20 mouse cellular contexts compared by ENCODE assay signal in genomic region chr9:41166886-41167285, GRCm38 (mm10). TPM values are rescaled to one million over a fixed set of nuclear protein-coding genes. Genes with fewer than 3 reads are reported as not detected.
A peak's percentile ranks its signal among the peaks of the same experiment; 100 is the strongest.
DNase-seq lines count a peak whose midpoint lies in the region; ATAC-seq and TF ChIP-seq lines count a peak whose summit lies in the region.
"Had no signal": no experiment of that assay in that cellular context is flagged by ENCODE, and none has a peak within 500 bp of the region (broad histone marks: within the 10 kb centered on the region; RNA-seq: fewer than 3 reads in every experiment).

No protein-coding gene starts in this region.

- H3K9me3 ChIP-seq in liver, postnatal 0 days (ENCODE audit: low read length) = no peaks in the 10 kb centered on the region
- no peaks in the 10 kb centered on the region for H3K9me3 ChIP-seq in lung, postnatal 0 days (ENCODE audit: low read length)
- H3K9me3 ChIP-seq: embryonic facial prominence, embryonic 12.5 days; neural tube, embryonic 13.5 days had no signal

- intact Hi-C loops in left cerebral cortex, postnatal 4 days (cut with DNase I) = no loop called here

- peaks cover 9% of the 10 kb centered on the region for H3K4me1 ChIP-seq in liver, postnatal 0 days (ENCODE audit: insufficient read depth)
- H3K4me1 ChIP-seq in lung, postnatal 0 days (ENCODE audit: insufficient read depth, low read depth, low read length) = no peaks in the 10 kb centered on the region; the same call in 1 of the 2 replicates
- H3K4me1 ChIP-seq: embryonic facial prominence, embryonic 12.5 days; neural tube, embryonic 13.5 days had no signal

- peak; percentile 40; the same call in 1 of the 2 replicates for ATAC-seq in liver, postnatal 0 days
- no peak for ATAC-seq in lung, postnatal 0 days
- ATAC-seq: intestine, embryonic 16.5 days had no signal

- H3K27me3 ChIP-seq in liver, postnatal 0 days (ENCODE audit: insufficient read depth, low read length) = no peaks in the 10 kb centered on the region
- H3K27me3 ChIP-seq in lung, postnatal 0 days (replicated peaks; ENCODE audit: insufficient read depth, low read length) = no peaks in the 10 kb centered on the region
- H3K27me3 ChIP-seq: embryonic facial prominence, embryonic 12.5 days; neural tube, embryonic 13.5 days had no signal

- no peak overlapping the region for H3K4me2 ChIP-seq in liver, postnatal 0 days (ENCODE audit: low read depth, low read length)
- H3K4me2 ChIP-seq in lung, postnatal 0 days (replicated peaks; ENCODE audit: low read depth, low read length) = no peak overlapping the region
- H3K4me2 ChIP-seq: embryonic facial prominence, embryonic 12.5 days; heart, embryonic 11.5 days; neural tube, embryonic 13.5 days had no signal

- H3K36me3 ChIP-seq in liver, postnatal 0 days (replicated peaks; ENCODE audit: insufficient read depth, low read length) = no peaks in the 10 kb centered on the region
- H3K36me3 ChIP-seq in lung, postnatal 0 days (ENCODE audit: insufficient read depth, low read length) = no peaks in the 10 kb centered on the region
- H3K36me3 ChIP-seq: embryonic facial prominence, embryonic 12.5 days; neural tube, embryonic 13.5 days had no signal

- 30% methylated on average over 10 of the region's 10 CpGs for WGBS in liver, postnatal 0 days (ENCODE audit: insufficient replicate concordance)
- WGBS in lung, postnatal 0 days = 41% methylated on average over 10 of the region's 10 CpGs

- no peak overlapping the region for H3K9ac ChIP-seq in liver, postnatal 0 days (replicated peaks)
- H3K9ac ChIP-seq in lung, postnatal 0 days (replicated peaks; ENCODE audit: low read depth) = no peak overlapping the region
- H3K9ac ChIP-seq: embryonic facial prominence, embryonic 12.5 days; neural tube, embryonic 13.5 days had no signal

- DNase-seq in embryo, embryonic 10 days (ENCODE audit: low spot score) = peak; percentile 34
- DNase-seq in embryo, embryonic 9.5 days (ENCODE audit: extremely low spot score) = no peak
- DNase-seq in R1 (ENCODE audit: low read depth, low spot score) (peak; percentile 10), MN1 (ENCODE audit: low spot score) (no peak)
- DNase-seq in induced T-regulatory cell, adult 2 months (ENCODE audit: low read depth) = peak; percentile 62
- DNase-seq in liver, postnatal 0 days = no peak
- DNase-seq in lung, postnatal 0 days (ENCODE audit: low spot score) = no peak
- DNase-seq in left cerebral cortex, postnatal 4 days = no peak
- DNase-seq: adrenal gland, postnatal 14 days; cerebellum, postnatal 10 days; gastrocnemius, postnatal 25 days; heart, postnatal 36 days; kidney, postnatal 14 days; layer of hippocampus, adult 9-11 months; lung, adult 2 months had no signal

- H3K4me3 ChIP-seq in liver, postnatal 0 days (ENCODE audit: low read depth, low read length) = no peak overlapping the region
- H3K4me3 ChIP-seq in lung, postnatal 0 days (ENCODE audit: low read depth, low read length) = no peak overlapping the region
- H3K4me3 ChIP-seq: embryonic facial prominence, embryonic 12.5 days; neural tube, embryonic 13.5 days had no signal

- no peak overlapping the region for H3K27ac ChIP-seq in liver, postnatal 0 days (ENCODE audit: low read depth)
- H3K27ac ChIP-seq in lung, postnatal 0 days (ENCODE audit: low read length) = no peak overlapping the region
- H3K27ac ChIP-seq: embryonic facial prominence, embryonic 12.5 days; macrophage; neural tube, embryonic 13.5 days had no signal

- no peak for TF ChIP-seq CTCF in liver, postnatal 0 days (IDR thresholded peaks at IDR 0.05; ENCODE audit: low read depth)
- no peak for TF ChIP-seq CTCF in lung, postnatal 0 days (IDR thresholded peaks at IDR 0.05)

- TF ChIP-seq EP300 in liver, postnatal 0 days (IDR thresholded peaks at IDR 0.05; ENCODE audit: low read depth) = peak; percentile 66
- TF ChIP-seq EP300 in lung, postnatal 0 days (IDR thresholded peaks at IDR 0.05) = no peak

RNA-seq across cellular contexts. Expression of gene Ubash3b, which starts 5.4 kb away (rescaled TPM):
- 6.6 TPM in 2 replicates for polyA plus RNA-seq in liver, postnatal 0 days (2015; fragmentation: Nextera tagmentation; extraction: Ambion mirVana)
- 4.1 and 4.8 TPM in 2 replicates for polyA plus RNA-seq in lung, postnatal 0 days (2015; fragmentation: Nextera tagmentation; extraction: Ambion mirVana)
- total RNA-seq in left cerebral cortex, postnatal 4 days (2021) = 10 to 100 TPM; 24.9 to 29.0 TPM

Comparison
In these comparisons a context has a peak if more than half of its experiments do, and no peak if none do; other contexts are left out.
1. DNase-seq: peak in embryo, embryonic 10 days (single experiment), R1 (single experiment) and induced T-regulatory cell, adult 2 months (single experiment); none in embryo, embryonic 9.5 days (single experiment), liver, postnatal 0 days (single experiment), MN1 (single experiment), lung, postnatal 0 days (single experiment) and left cerebral cortex, postnatal 4 days (single experiment).